Mouse (Mus musculus) midbrain, embryonic 15.5 days (tissue): Measurements from ENCODE around the gene Alg13. TPM values are rescaled to one million over a fixed set of nuclear protein-coding genes. Genes with fewer than 3 reads are reported as not detected.

Experiments
- ATAC-seq: fragments of 200-750 bp; cut with Nextera tagmentation; replicated peaks from 2 replicates; pipeline ENCODE4 v1.8.0; 2017; ENCODE audit warnings: moderate TSS enrichment
- H3K27ac ChIP-seq: fragments of 300-500 bp; sonication (generic); 2 replicates; pipeline ENCODE4 v1.5.1; 2015; ENCODE audit warnings: mild to moderate bottlenecking, inconsistent platforms
- H3K27me3 ChIP-seq: fragments of 300-500 bp; sonication (generic); replicated peaks from 2 replicates; pipeline ENCODE4 v1.6.1; 2015; ENCODE audit warnings: inconsistent platforms
- H3K36me3 ChIP-seq: fragments of 300-500 bp; sonication (generic); replicated peaks from 2 replicates; pipeline ENCODE4 v1.6.1; 2015; ENCODE audit warnings: inconsistent platforms
- H3K4me1 ChIP-seq: fragments of 300-500 bp; sonication (generic); 2 replicates; pipeline ENCODE4 v1.6.1; 2015; ENCODE audit warnings: inconsistent platforms
- H3K4me2 ChIP-seq: fragments of 300-500 bp; sonication (generic); 2 replicates; pipeline ENCODE4 v1.6.1; 2015; ENCODE audit warnings: inconsistent platforms, mild to moderate bottlenecking, moderate library complexity
- H3K4me3 ChIP-seq: fragments of 300-500 bp; sonication (generic); 2 replicates; pipeline ENCODE4 v1.5.1; 2015; ENCODE audit warnings: mild to moderate bottlenecking, inconsistent platforms
- H3K9ac ChIP-seq: fragments of 300-500 bp; sonication (generic); 2 replicates; pipeline ENCODE4 v1.6.1; 2015; ENCODE audit warnings: mild to moderate bottlenecking, inconsistent platforms
- H3K9me3 ChIP-seq: fragments of 300-500 bp; sonication (generic); 2 replicates; pipeline ENCODE4 v1.6.1; 2016; ENCODE audit warnings: inconsistent platforms
- WGBS: fragments of 180-500 bp; shearing (Covaris S2); methylation state at CpG from one replicate; pipeline ENCODE4 v1.1.7; 2015; ENCODE audit warnings: mixed read lengths; 5-methylcytosine and 5-hydroxymethylcytosine counted together
- polyA plus RNA-seq: library from polyadenylated mRNA; unstranded; fragments of >200 nt; fragmentation: Nextera tagmentation; extraction: Ambion mirVana; gene quantifications from 2 replicates; pipeline ENCODE4 v1.2.1, GENCODE M21; 2015

Alg13 gene
- 10.2 and 12.1 TPM in 2 replicates for polyA plus RNA-seq

GRCm38 (mm10) chrX:144317548-144318163, at the start of gene Alg13:
Gene Alg13, plus strand, starts transcription at chrX:144317804.
- peak within 1 kb of the TSS; percentile 90 for H3K4me2 ChIP-seq
- H3K27ac ChIP-seq: 0 out of 2 replicates have a peak within 1 kb of the TSS, but pooled peaks have one; percentile 62
- 14% methylated on average over 45 of the region's 47 CpGs for WGBS
- H3K4me3 ChIP-seq: peak within 1 kb of the TSS; percentile 61
- no peaks in the 10 kb centered on the region for H3K9me3 ChIP-seq
- H3K9ac ChIP-seq: peak within 1 kb of the TSS; percentile 56
- peak; percentile 98 for ATAC-seq
- no peaks in the 10 kb centered on the region for H3K27me3 ChIP-seq
- H3K36me3 ChIP-seq: no peaks in the 10 kb centered on the region
- H3K4me1 ChIP-seq: no peaks in the 10 kb centered on the region

GRCm38 (mm10) chrX:144268606-144269005, 49.0 kb upstream of the Alg13 start:
- 86% methylated on average over 1 of the region's 1 CpGs for WGBS
- H3K9ac ChIP-seq: no peak overlapping the region
- H3K27me3 ChIP-seq: no peaks in the 10 kb centered on the region
- no peak overlapping the region for H3K4me3 ChIP-seq
- H3K36me3 ChIP-seq: no peaks in the 10 kb centered on the region
- H3K4me1 ChIP-seq: no peaks in the 10 kb centered on the region
- H3K9me3 ChIP-seq: no peaks in the 10 kb centered on the region
- H3K4me2 ChIP-seq: no peak overlapping the region
- ATAC-seq: no peak
- no peak overlapping the region for H3K27ac ChIP-seq

- ATAC-seq: no peak
- Histone ChIP-seq H3K9me3 (no peaks in the 10 kb centered on the region), H3K27ac (no peak overlapping the region), H3K27me3 (no peaks in the 10 kb centered on the region), H3K4me3 (no peak overlapping the region), H3K36me3 (no peaks in the 10 kb centered on the region), H3K4me1 (no peaks in the 10 kb centered on the region), H3K9ac (no peak overlapping the region), H3K4me2 (no peak overlapping the region)
- WGBS: 66% methylated on average over 2 of the region's 2 CpGs
Measured at GRCm38 (mm10) chrX:144301476-144301875, 16.1 kb upstream of the Alg13 start.

GRCm38 (mm10) chrX:144305659-144306058, 11.9 kb upstream of the Alg13 start:
- Histone ChIP-seq H3K4me3 (no peak overlapping the region), H3K9me3 (no peaks in the 10 kb centered on the region), H3K4me1 (no peaks in the 10 kb centered on the region), H3K36me3 (no peaks in the 10 kb centered on the region), H3K9ac (no peak overlapping the region), H3K27me3 (no peaks in the 10 kb centered on the region), H3K4me2 (no peak overlapping the region), H3K27ac (no peak overlapping the region)
- 90% methylated on average over 2 of the region's 2 CpGs for WGBS
- ATAC-seq: no peak

- Histone ChIP-seq H3K36me3 (no peaks in the 10 kb centered on the region), H3K4me1 (no peaks in the 10 kb centered on the region), H3K27me3 (no peaks in the 10 kb centered on the region), H3K4me2 (no peak overlapping the region), H3K27ac (no peak overlapping the region), H3K9ac (no peak overlapping the region), H3K4me3 (no peak overlapping the region), H3K9me3 (no peaks in the 10 kb centered on the region)
- no peak for ATAC-seq
- WGBS: 59% methylated on average over 2 of the region's 2 CpGs
Measured at GRCm38 (mm10) chrX:144314041-144314440, 3.6 kb upstream of the Alg13 start.

DNA sequence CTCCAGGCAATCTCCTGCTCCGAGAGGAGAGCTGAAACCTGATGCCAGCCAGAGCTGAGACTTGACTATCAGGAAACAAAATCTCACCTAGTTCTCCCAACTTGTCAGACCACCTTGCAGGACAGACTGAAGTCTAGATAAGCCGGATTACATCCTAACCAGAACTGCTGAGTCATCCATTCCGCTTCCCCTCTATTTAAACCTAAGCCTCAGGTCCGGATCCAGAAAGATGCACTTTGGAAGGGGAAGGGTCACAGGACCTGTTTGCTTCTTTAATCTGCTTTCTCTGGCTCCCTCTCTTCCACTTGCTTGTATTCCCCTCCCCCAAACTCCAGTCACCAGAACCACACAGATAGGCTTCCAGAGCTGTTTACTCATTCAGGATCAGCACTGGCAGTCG, 2.6 kb upstream of the Alg13 start:
- Histone ChIP-seq H3K4me1 (no peaks in the 10 kb centered on the region), H3K4me2 (no peak overlapping the region), H3K27me3 (no peaks in the 10 kb centered on the region), H3K36me3 (no peaks in the 10 kb centered on the region), H3K27ac (no peak overlapping the region), H3K9me3 (no peaks in the 10 kb centered on the region), H3K4me3 (no peak overlapping the region), H3K9ac (no peak overlapping the region)
- WGBS: 37% methylated on average over 5 of the region's 5 CpGs
- ATAC-seq: no peak

DNA sequence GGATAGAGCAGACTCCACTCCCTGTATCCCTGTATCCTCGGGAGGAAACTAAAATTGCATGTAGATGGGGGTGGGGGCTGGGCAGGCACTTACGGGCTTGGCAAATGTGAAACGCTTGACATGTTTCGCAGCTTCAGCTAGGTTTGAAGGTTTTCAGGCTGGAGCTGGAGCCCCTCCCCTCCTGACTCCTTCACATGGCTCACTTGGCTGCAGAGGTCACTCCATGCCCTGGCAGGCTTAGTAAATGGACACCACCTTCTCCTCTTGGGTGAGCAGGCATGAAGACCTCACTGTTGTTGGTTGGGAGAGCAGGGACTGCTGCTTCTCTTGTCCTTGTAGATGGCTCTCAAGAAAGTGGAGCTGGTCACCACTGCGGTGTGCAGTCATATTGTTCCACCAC, 1.6 kb upstream of the Alg13 start:
- no peaks in the 10 kb centered on the region for H3K4me1 ChIP-seq
- no peak overlapping the region for H3K4me2 ChIP-seq
- H3K4me3 ChIP-seq: no peak overlapping the region
- no peaks in the 10 kb centered on the region for H3K36me3 ChIP-seq
- H3K9me3 ChIP-seq: no peaks in the 10 kb centered on the region
- ATAC-seq: no peak
- H3K27me3 ChIP-seq: no peaks in the 10 kb centered on the region
- H3K27ac ChIP-seq: no peak overlapping the region
- H3K9ac ChIP-seq: no peak overlapping the region
- 75% methylated on average over 5 of the region's 5 CpGs for WGBS

GRCm38 (mm10) chrX:144318164-144318979, 768 bp downstream of the Alg13 start:
- Histone ChIP-seq H3K4me3 (peak overlapping the region; percentile 61), H3K4me2 (peak overlapping the region; percentile 90), H3K27ac (0 out of 2 replicates have a peak overlapping the region, but pooled peaks have one; percentile 62), H3K4me1 (no peaks in the 10 kb centered on the region), H3K9ac (peak overlapping the region; percentile 56), H3K27me3 (no peaks in the 10 kb centered on the region), H3K36me3 (no peaks in the 10 kb centered on the region), H3K9me3 (no peaks in the 10 kb centered on the region)
- peak; percentile 89 for ATAC-seq
- WGBS: 23% methylated on average over 39 of the region's 53 CpGs

- H3K27ac ChIP-seq: no peak overlapping the region
- H3K27me3 ChIP-seq: no peaks in the 10 kb centered on the region
- H3K4me2 ChIP-seq: peak overlapping the region; percentile 90
- H3K4me3 ChIP-seq: no peak overlapping the region
- H3K36me3 ChIP-seq: no peaks in the 10 kb centered on the region
- H3K4me1 ChIP-seq: no peaks in the 10 kb centered on the region
- no peak overlapping the region for H3K9ac ChIP-seq
- 32% methylated on average over 9 of the region's 9 CpGs for WGBS
- ATAC-seq: no peak
- H3K9me3 ChIP-seq: no peaks in the 10 kb centered on the region
Measured at GRCm38 (mm10) chrX:144319366-144319765, 1.8 kb downstream of the Alg13 start.

DNA sequence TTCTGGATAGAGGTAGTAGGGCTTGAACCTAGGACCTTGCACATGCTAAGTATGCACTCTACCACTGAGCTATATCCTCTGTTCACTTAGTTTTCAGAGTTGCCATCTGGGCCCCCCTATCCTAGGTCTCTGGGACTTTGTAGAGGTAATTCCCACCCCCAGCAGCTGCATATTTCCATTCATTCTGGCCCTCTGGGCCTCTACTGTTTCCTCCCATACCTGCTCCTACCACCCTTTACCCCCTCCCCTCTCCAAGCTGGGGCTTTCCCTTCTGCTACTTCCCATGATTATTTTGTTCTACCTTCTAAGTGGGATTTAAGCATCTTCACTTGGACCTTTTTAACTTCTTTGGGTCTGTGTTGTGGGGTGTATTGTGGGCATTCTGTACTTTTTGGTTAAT, 7.8 kb downstream of the Alg13 start:
- H3K4me1 ChIP-seq: no peaks in the 10 kb centered on the region
- ATAC-seq: no peak
- no peak overlapping the region for H3K4me3 ChIP-seq
- no peak overlapping the region for H3K27ac ChIP-seq
- H3K9me3 ChIP-seq: no peaks in the 10 kb centered on the region
- H3K27me3 ChIP-seq: no peaks in the 10 kb centered on the region
- H3K4me2 ChIP-seq: no peak overlapping the region
- H3K36me3 ChIP-seq: no peaks in the 10 kb centered on the region
- H3K9ac ChIP-seq: no peak overlapping the region

GRCm38 (mm10) chrX:144335332-144336015, 17.9 kb downstream of the Alg13 start:
- Histone ChIP-seq H3K4me3 (no peak overlapping the region), H3K9me3 (no peaks in the 10 kb centered on the region), H3K4me1 (no peaks in the 10 kb centered on the region), H3K27ac (no peak overlapping the region), H3K36me3 (no peaks in the 10 kb centered on the region), H3K9ac (no peak overlapping the region), H3K27me3 (no peaks in the 10 kb centered on the region), H3K4me2 (no peak overlapping the region)
- no peak for ATAC-seq
- 43% methylated on average over 8 of the region's 8 CpGs for WGBS

DNA sequence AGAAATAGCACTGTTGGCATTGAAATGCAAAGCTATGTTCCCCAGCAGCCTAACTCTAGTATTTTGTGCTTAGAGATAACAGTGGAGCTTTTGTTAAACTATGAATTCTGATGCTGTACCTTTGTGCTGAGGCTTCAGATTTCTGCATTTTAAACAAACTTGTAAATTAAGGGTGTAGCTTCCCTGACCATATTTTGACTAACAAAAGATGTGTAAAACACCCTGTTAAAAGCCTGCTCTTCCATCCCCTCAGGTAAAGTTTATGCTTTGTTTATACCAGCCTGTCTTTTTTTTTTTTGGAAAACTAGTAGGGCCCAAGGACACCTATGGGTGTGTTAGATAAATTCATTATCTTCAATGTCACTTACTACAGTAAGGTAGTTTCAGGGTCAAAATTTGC, 20.3 kb downstream of the Alg13 start:
- H3K27me3 ChIP-seq: no peaks in the 10 kb centered on the region
- H3K4me1 ChIP-seq: no peaks in the 10 kb centered on the region
- no peak for ATAC-seq
- H3K4me3 ChIP-seq: no peak overlapping the region
- H3K9me3 ChIP-seq: no peaks in the 10 kb centered on the region
- no peak overlapping the region for H3K9ac ChIP-seq
- H3K36me3 ChIP-seq: no peaks in the 10 kb centered on the region
- no peak overlapping the region for H3K4me2 ChIP-seq
- H3K27ac ChIP-seq: no peak overlapping the region
